Mouse (Mus musculus): ENCODE results near the gene Luc7l3. TPM values are rescaled to one million over a fixed set of nuclear protein-coding genes. Genes with fewer than 3 reads are reported as not detected.

Luc7l3 gene
- polyA plus RNA-seq, 2 experiments: 96.9 to 138 TPM

DNA sequence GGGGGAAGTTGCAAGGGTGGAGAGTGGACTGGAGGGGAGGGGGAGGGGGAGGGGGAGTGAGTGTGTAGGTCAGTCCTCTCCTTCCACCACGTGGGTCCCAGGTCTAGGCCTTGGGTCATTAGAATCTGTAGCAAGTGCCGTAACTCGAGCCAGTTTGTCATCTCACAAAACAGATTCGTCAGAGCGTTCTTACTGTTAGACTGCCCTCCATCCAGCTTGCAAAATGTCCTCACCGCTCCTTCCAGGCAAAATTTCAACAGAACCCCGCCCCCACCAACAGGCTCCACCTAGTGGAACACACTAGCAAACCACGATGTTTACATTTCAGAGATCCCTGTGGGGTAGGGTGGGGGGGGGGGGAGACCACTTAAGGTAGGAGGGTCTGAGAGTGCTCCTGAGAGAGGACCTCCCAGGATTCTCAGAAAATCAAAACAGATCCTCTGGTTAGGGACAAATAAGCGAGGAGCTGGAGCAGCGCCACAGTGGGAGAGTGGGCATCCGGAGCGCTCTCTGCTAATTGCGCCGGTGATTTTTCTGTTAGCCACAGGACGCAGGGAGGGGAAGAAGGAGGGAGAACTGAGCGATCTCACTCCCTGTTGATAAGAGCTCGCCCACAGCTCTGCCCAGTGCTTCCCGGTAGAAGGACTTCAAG is 56.5 kb downstream of the Luc7l3 start:
- Histone ChIP-seq H3K4me3 (replicated peaks; ENCODE audit: low read length) (peak overlapping the region; percentile 32), H3K36me3 (ENCODE audit: control insufficient read depth, insufficient read depth, low read length) (no peaks in the 10 kb centered on the region), H3K4me2 (replicated peaks; ENCODE audit: low read depth, low read length, severe bottlenecking) (peak overlapping the region; percentile 60), H3K9me3 (ENCODE audit: control insufficient read depth, low read length) (no peaks in the 10 kb centered on the region), H3K9ac (ENCODE audit: low read depth, low read length, severe bottlenecking) (peak overlapping the region; percentile 48), H3K27me3 (ENCODE audit: control insufficient read depth, insufficient read depth, low read length) (no peaks in the 10 kb centered on the region), H3K4me1 (ENCODE audit: control insufficient read depth, insufficient read depth, low read length) (peaks cover 11% of the 10 kb centered on the region; the same call in 1 of the 2 replicates), H3K27ac (replicated peaks; ENCODE audit: low read depth, low read length) (peak overlapping the region; percentile 70; the same call in 1 of the 2 replicates)
- TF ChIP-seq POLR2A (IDR thresholded peaks at IDR 0.05; ENCODE audit: borderline replicate concordance, extremely low read depth, insufficient read depth, insufficient read length): no peak
- DNase-seq (ENCODE audit: low spot score): peak; percentile 61
- ATAC-seq (ENCODE audit: low FRiP score, low read depth): peak; percentile 74
- 2% methylated on average over 18 of the region's 18 CpGs for WGBS

DNA sequence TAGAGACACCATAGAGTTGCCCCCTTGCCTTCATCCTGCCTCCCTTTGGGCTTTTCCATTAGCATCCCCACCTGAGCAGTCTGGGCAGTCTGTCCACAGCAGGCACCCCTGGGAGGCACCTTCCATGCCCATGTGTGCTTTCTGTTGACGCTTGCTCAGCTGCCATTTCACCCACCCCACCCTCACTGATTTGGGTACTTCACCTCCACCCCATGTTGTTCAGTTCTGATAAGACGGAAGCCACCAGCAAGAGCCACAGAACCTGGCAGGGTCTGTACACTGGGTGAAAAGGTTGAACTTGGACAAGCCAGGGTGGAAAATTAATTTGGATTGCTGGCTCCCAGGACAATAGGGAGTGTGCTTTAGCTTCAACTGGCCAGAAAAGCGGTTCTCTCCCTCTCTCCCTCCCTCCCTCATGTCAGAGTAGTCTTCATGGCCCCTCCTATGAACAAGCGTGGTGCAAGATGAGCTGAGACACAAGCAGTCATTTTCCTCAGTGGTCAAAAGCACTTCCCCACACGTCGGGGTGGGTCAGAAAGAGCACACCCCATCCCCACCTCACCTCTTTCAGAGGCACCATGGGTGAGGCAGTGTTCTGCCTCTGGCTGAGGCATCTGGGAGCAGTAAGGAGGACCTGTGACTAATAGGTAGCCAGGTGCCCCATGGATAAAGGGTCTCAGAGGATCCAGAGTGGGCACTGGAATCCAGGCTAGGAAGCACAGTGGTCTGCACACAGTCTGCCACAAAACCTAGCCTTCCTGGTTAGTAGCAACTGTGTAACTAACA is 60.0 kb downstream of the Luc7l3 start:
- Histone ChIP-seq H3K27me3 (ENCODE audit: control insufficient read depth, insufficient read depth, low read length) (no peaks in the 10 kb centered on the region), H3K9me3 (ENCODE audit: control insufficient read depth, low read length) (no peaks in the 10 kb centered on the region)
- ATAC-seq (ENCODE audit: low FRiP score, low read depth): no peak

DNA sequence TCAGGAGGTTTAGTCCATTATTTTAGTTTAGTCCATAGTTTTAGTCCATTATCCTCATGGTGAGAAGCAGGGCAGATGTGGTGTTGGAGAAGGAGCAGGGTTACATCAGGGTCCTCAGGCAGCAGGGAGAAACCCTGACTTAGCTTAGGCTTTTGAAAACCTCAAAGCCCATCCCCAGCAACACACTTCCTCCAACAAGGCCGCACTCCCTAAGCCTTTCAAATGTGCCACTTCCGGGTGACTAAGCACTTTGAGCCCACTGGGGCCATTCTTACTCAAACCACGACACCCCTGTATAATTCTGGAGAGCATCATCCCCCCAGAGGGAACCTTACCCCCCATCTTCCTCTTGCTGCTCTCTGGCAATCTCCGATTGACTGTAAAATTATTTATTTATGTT is 62.0 kb downstream of the Luc7l3 start:
- no peak overlapping the region for H3K4me3 ChIP-seq (replicated peaks; ENCODE audit: low read length)
- H3K4me1 ChIP-seq (ENCODE audit: control insufficient read depth, insufficient read depth, low read length): peaks cover 10% of the 10 kb centered on the region
- H3K36me3 ChIP-seq (ENCODE audit: control insufficient read depth, insufficient read depth, low read length): no peaks in the 10 kb centered on the region
- DNase-seq (ENCODE audit: low spot score) (no peak), ATAC-seq (ENCODE audit: low FRiP score, low read depth) (no peak)
- H3K9ac ChIP-seq (ENCODE audit: low read depth, low read length, severe bottlenecking): no peak overlapping the region
- H3K4me2 ChIP-seq (replicated peaks; ENCODE audit: low read depth, low read length, severe bottlenecking): no peak overlapping the region
- no peak for TF ChIP-seq POLR2A (IDR thresholded peaks at IDR 0.05; ENCODE audit: borderline replicate concordance, extremely low read depth, insufficient read depth, insufficient read length)
- WGBS: 76% methylated on average over 4 of the region's 4 CpGs
- no peak overlapping the region for H3K27ac ChIP-seq (replicated peaks; ENCODE audit: low read depth, low read length)
- no peaks in the 10 kb centered on the region for H3K27me3 ChIP-seq (ENCODE audit: control insufficient read depth, insufficient read depth, low read length)
- no peaks in the 10 kb centered on the region for H3K9me3 ChIP-seq (ENCODE audit: control insufficient read depth, low read length)

More for the DNA sequence above, 60.0 kb downstream of the Luc7l3 start:
- DNase-seq (ENCODE audit: low spot score): no peak
- H3K9ac ChIP-seq (ENCODE audit: low read depth, low read length, severe bottlenecking): no peak overlapping the region
- no peak for TF ChIP-seq POLR2A (IDR thresholded peaks at IDR 0.05; ENCODE audit: borderline replicate concordance, extremely low read depth, insufficient read depth, insufficient read length)
- no peaks in the 10 kb centered on the region for H3K36me3 ChIP-seq (ENCODE audit: control insufficient read depth, insufficient read depth, low read length)
- no peak overlapping the region for H3K4me3 ChIP-seq (replicated peaks; ENCODE audit: low read length)
- no peak overlapping the region for H3K4me2 ChIP-seq (replicated peaks; ENCODE audit: low read depth, low read length, severe bottlenecking)
- H3K4me1 ChIP-seq (ENCODE audit: control insufficient read depth, insufficient read depth, low read length): peaks cover 11% of the 10 kb centered on the region; the same call in 1 of the 2 replicates
- H3K27ac ChIP-seq (replicated peaks; ENCODE audit: low read depth, low read length): no peak overlapping the region
- 64% methylated on average over 6 of the region's 6 CpGs for WGBS

DNA sequence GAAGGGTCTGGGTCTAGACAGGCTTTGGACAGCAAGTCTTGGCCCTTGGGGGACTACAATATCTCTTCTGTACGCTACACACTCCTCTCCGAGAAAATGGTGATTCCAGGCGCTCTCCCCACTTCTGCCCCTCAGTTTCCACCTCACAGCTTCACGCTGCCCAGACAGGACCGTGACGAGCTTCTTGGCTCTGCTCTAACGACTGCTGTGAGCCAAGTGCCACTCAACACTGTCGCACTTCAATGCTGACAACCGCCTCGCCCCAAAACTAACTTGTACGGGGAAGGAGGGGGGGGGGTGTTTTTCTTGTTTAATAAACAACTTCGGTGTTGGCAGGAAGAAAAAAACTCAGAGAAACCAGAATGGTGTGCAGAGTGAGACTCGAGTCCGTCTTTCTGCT is 63.8 kb downstream of the Luc7l3 start:
- peaks cover 5% of the 10 kb centered on the region; the same call in 1 of the 2 replicates for H3K4me1 ChIP-seq (ENCODE audit: control insufficient read depth, insufficient read depth, low read length)
- no peak overlapping the region for H3K27ac ChIP-seq (replicated peaks; ENCODE audit: low read depth, low read length)
- 68% methylated on average over 14 of the region's 14 CpGs for WGBS
- TF ChIP-seq POLR2A (IDR thresholded peaks at IDR 0.05; ENCODE audit: borderline replicate concordance, extremely low read depth, insufficient read depth, insufficient read length): no peak
- no peak for ATAC-seq (ENCODE audit: low FRiP score, low read depth)
- H3K9ac ChIP-seq (ENCODE audit: low read depth, low read length, severe bottlenecking): no peak overlapping the region
- H3K9me3 ChIP-seq (ENCODE audit: control insufficient read depth, low read length): no peaks in the 10 kb centered on the region
- no peaks in the 10 kb centered on the region for H3K36me3 ChIP-seq (ENCODE audit: control insufficient read depth, insufficient read depth, low read length)
- H3K4me2 ChIP-seq (replicated peaks; ENCODE audit: low read depth, low read length, severe bottlenecking): no peak overlapping the region
- no peak overlapping the region for H3K4me3 ChIP-seq (replicated peaks; ENCODE audit: low read length)
- H3K27me3 ChIP-seq (ENCODE audit: control insufficient read depth, insufficient read depth, low read length): no peaks in the 10 kb centered on the region
- DNase-seq (ENCODE audit: low spot score): no peak

DNA sequence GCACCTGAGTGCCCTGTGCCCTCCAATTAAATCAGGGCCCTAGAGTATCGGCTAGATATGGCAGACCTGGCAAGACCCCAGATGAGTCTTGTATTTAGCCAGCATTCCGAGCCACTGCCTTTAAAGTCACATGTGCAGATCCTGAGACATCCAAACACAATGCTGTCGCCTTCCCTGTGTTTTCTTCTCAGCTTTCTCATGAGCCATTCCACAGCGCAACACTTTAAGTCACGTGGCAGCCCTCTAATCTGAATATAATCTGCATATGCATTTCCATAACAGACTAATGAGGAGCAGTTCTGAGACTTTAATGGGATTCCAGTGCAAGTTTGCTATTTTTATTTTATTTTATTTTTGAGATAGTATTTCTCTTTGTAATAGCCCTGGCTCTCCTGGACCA is 66.1 kb downstream of the Luc7l3 start:
- ATAC-seq (ENCODE audit: low FRiP score, low read depth): no peak
- no peaks in the 10 kb centered on the region for H3K27me3 ChIP-seq (ENCODE audit: control insufficient read depth, insufficient read depth, low read length)
- H3K36me3 ChIP-seq (ENCODE audit: control insufficient read depth, insufficient read depth, low read length): no peaks in the 10 kb centered on the region
- H3K4me2 ChIP-seq (replicated peaks; ENCODE audit: low read depth, low read length, severe bottlenecking): no peak overlapping the region
- H3K4me3 ChIP-seq (replicated peaks; ENCODE audit: low read length): no peak overlapping the region
- no peak overlapping the region for H3K9ac ChIP-seq (ENCODE audit: low read depth, low read length, severe bottlenecking)
- H3K4me1 ChIP-seq (ENCODE audit: control insufficient read depth, insufficient read depth, low read length): peaks cover 5% of the 10 kb centered on the region; the same call in 1 of the 2 replicates
- no peak overlapping the region for H3K27ac ChIP-seq (replicated peaks; ENCODE audit: low read depth, low read length)
- H3K9me3 ChIP-seq (ENCODE audit: control insufficient read depth, low read length): no peaks in the 10 kb centered on the region
- no peak for DNase-seq (ENCODE audit: low spot score)
- WGBS: 73% methylated on average over 5 of the region's 5 CpGs
- TF ChIP-seq POLR2A (IDR thresholded peaks at IDR 0.05; ENCODE audit: borderline replicate concordance, extremely low read depth, insufficient read depth, insufficient read length): no peak
